Mouse (Mus musculus) liver, embryonic 14.5 days (tissue): ENCODE measurements around the gene Olfr311.
"Not testable (repeated sequence)": the region's sequence is repeated elsewhere in the genome, so short reads cannot be mapped to it uniquely, and the experiment has no call there.

Experiments
- CTCF ChIP-seq: IDR thresholded peaks from 2 replicates; pipeline ENCODE4 v1.5.1; 2016; ENCODE audit warnings: antibody characterized with exemption, low read depth, control low read depth
- EP300 ChIP-seq: IDR thresholded peaks from 2 replicates; pipeline ENCODE4 v1.6.1; 2016; ENCODE audit warnings: antibody characterized with exemption, low read depth

DNA sequence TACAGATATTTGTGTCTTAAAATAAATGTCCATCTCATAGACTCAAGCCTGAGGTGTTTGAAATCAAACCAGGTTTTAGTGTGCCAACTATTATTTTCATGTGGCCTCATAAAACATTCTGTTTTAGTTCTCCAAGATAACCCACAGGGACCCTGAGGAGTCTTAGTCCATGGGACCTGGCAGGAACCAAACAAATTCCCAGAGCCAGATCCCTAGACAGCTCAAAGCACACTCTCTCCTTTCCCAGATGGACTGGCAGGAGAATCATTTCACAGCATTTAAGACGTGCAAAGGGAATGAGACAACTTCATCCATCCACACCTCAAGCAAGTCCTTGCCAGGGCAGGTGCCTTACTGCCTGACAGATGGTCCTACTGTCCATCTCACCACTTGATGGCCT is 24.4 kb upstream of the Olfr311 start, which contains the start of gene Olfr313:
- TF ChIP-seq CTCF, EP300: not testable (repeated sequence)
